Mouse (Mus musculus): Measurements from ENCODE around the gene Lmx1b. TPM values are rescaled to one million over a fixed set of nuclear protein-coding genes. Genes with fewer than 3 reads are reported as not detected.

Gene Lmx1b
- total and polyA plus RNA-seq, 3 experiments: not detected

DNA sequence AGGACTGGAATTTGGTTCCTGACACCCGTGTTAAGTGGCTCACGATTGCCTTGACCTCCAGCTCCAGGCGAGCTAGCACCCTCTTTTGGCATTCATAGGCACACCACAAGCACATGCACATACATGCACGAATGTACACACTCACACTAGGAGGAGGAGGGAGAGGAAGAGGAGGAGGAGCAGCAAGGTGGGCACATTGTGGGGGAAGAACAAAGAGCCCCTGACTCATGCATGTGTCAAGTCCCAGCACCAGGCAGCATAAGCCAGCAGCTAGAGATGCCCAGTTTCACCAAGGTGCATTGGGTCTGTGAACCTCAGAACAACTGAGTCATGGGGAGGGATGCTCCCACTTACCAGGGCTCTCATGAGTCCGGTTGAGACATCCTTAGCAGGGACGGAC, 56.5 kb downstream of the Lmx1b start:
- Histone ChIP-seq H3K4me2 (ENCODE audit: insufficient read depth, low read depth, poor library complexity, severe bottlenecking) (no peak overlapping the region), H3K36me3 (replicated peaks in 1 of 2; ENCODE audit: control insufficient read depth in 1 of 2, insufficient read depth in 1 of 2, low read length in 1 of 2) (no peaks in the 10 kb centered on the region), H3K4me1 (ENCODE audit: control insufficient read depth in 1 of 2, insufficient read depth in 2 of 2) (peaks cover 2% of the 10 kb centered on the region in 2 experiments; a peak in 3 of 4 replicates), H3K79me2 (replicated peaks; ENCODE audit: control insufficient read depth, extremely low read depth, insufficient read depth, poor library complexity, severe bottlenecking) (no peaks in the 10 kb centered on the region), H3K4me3 (replicated peaks in 1 of 3; ENCODE audit: low read depth in 2 of 3, low read length in 2 of 3, poor library complexity in 1 of 3) (no peak overlapping the region), H3K9me3 (replicated peaks; ENCODE audit: low read length) (no peaks in the 10 kb centered on the region), H3K9ac (ENCODE audit: insufficient read depth, low read depth) (no peak overlapping the region), H3K27me3 (replicated peaks) (peaks cover 83% of the 10 kb centered on the region), H3K27ac (ENCODE audit: insufficient read depth, low read depth) (no peak overlapping the region)
- in situ Hi-C loops (cut with MboI; ENCODE audit: low pct_ligation_motif_present, low pct_unique_long_range_greater_than_20kb, low sequenced_read_pairs): no loop called here
- dilution Hi-C loops (cut with MboI; ENCODE audit: extremely low pct_ligation_motif_present, extremely low pct_unique_long_range_greater_than_20kb, low sequenced_read_pairs): no loop called here
- no peak for DNase-seq (ENCODE audit: extremely low read depth)
- TF ChIP-seq JUN (IDR thresholded peaks at IDR 0.05; ENCODE audit: insufficient read depth, low read depth, low read length) (no peak), MEF2A (IDR thresholded peaks at IDR 0.05; ENCODE audit: borderline replicate concordance, low read depth, low read length) (no peak), ZMIZ1 (IDR thresholded peaks at IDR 0.05; ENCODE audit: low read depth, low read length) (no peak), BHLHE40 (IDR thresholded peaks at IDR 0.05; ENCODE audit: low read depth, low read length) (no peak), MXI1 (IDR thresholded peaks at IDR 0.05; ENCODE audit: low read depth, low read length) (no peak), CHD1 (IDR thresholded peaks at IDR 0.05; ENCODE audit: low read depth, low read length) (no peak), MAZ (IDR thresholded peaks at IDR 0.05; ENCODE audit: low read depth, low read length) (no peak), SIN3A (IDR thresholded peaks at IDR 0.05; ENCODE audit: low read length) (no peak), NELFE (IDR thresholded peaks at IDR 0.05; ENCODE audit: low read depth, low read length) (no peak)

DNA sequence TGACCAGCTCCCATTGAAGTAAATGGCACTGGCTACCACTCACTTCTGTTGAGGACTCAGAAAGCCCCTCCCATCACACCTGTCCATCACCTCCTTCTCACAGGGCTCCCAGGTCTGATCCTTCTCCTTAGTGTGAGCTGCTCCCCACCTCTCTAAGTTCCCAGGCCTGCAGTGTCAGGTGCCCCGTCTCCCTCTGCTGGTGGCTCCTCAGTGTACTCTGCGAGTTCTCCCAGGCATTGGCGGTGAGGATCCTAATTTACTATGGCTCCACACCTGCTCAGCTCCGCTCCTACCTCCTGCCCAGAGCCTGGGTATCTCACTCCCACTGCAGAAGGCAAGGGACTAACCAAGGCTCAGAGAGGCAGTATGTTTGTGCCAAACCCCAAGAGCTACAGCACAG, 57.0 kb downstream of the Lmx1b start:
- no peak overlapping the region for H3K4me3 ChIP-seq (replicated peaks in 1 of 3; ENCODE audit: low read depth in 2 of 3, low read length in 2 of 3, poor library complexity in 1 of 3)
- TF ChIP-seq CTCF (conservative IDR thresholded peaks at IDR 0.05 in 1 of 2, IDR thresholded peaks at IDR 0.05 in 1 of 2; ENCODE audit: low read depth in 2 of 2, low read length in 2 of 2) (peak in 1 of 2 experiments; percentile 53; a peak in 2 of 4 replicates), GABPA (IDR thresholded peaks at IDR 0.05; ENCODE audit: insufficient replicate concordance, low read depth, low read length) (no peak), RAD21 (IDR thresholded peaks at IDR 0.05; ENCODE audit: low read depth, low read length) (peak; percentile 22), SIN3A (IDR thresholded peaks at IDR 0.05; ENCODE audit: low read length) (no peak), SMC3 (IDR thresholded peaks at IDR 0.05; ENCODE audit: low read depth, low read length) (peak; percentile 28; the same call in 1 of the 2 replicates)
- no peaks in the 10 kb centered on the region for H3K36me3 ChIP-seq (replicated peaks in 1 of 2; ENCODE audit: control insufficient read depth in 1 of 2, insufficient read depth in 1 of 2, low read length in 1 of 2)
- dilution Hi-C loops (cut with MboI; ENCODE audit: extremely low pct_ligation_motif_present, extremely low pct_unique_long_range_greater_than_20kb, low sequenced_read_pairs): no loop called here
- no peaks in the 10 kb centered on the region for H3K9me3 ChIP-seq (replicated peaks; ENCODE audit: low read length)
- H3K4me1 ChIP-seq (ENCODE audit: control insufficient read depth in 1 of 2, insufficient read depth in 2 of 2): peaks cover 0 to 2% of the 10 kb centered on the region in 2 experiments; a peak in 1 of 4 replicates
- H3K27me3 ChIP-seq (replicated peaks): peaks cover 88% of the 10 kb centered on the region
- H3K27ac ChIP-seq (ENCODE audit: insufficient read depth, low read depth): no peak overlapping the region
- H3K9ac ChIP-seq (ENCODE audit: insufficient read depth, low read depth): no peak overlapping the region
- no peaks in the 10 kb centered on the region for H3K79me2 ChIP-seq (replicated peaks; ENCODE audit: control insufficient read depth, extremely low read depth, insufficient read depth, poor library complexity, severe bottlenecking)
- no peak overlapping the region for H3K4me2 ChIP-seq (ENCODE audit: insufficient read depth, low read depth, poor library complexity, severe bottlenecking)
- no peak for DNase-seq (ENCODE audit: extremely low read depth)
- in situ Hi-C loops (cut with MboI; ENCODE audit: low pct_ligation_motif_present, low pct_unique_long_range_greater_than_20kb, low sequenced_read_pairs): no loop called here

DNA sequence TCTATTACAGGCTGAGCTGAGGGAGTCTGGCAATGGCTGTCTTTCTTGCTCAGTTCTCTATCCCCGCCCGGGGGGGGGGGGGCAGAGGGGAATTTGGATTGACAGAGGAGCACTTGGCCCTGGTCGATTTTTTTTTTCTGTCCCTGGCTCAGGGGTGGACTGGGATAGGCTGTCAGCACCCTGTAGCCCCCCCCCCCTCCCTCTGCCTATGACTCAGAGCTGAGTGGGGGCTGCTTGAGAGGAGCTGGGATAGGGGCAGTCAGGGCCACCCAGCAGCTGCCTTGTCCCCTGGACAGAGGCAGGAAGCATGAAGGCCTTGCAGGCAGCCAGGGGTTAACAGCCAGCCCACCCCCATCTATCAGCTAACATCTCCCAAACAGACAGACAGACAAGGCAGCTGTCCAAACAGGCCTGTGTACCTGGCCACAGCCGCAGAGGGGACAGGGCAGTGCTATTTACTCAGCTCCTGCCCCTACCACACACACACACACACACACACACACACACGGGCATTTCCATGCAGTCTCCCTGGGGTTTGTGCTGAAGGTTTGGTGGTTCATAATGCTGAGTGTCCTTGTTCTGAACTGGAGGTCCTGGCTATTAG, 57.8 kb downstream of the Lmx1b start:
- no peak overlapping the region for H3K9ac ChIP-seq (ENCODE audit: insufficient read depth, low read depth)
- no peak overlapping the region for H3K4me3 ChIP-seq (replicated peaks in 1 of 3; ENCODE audit: low read depth in 2 of 3, low read length in 2 of 3, poor library complexity in 1 of 3)
- DNase-seq (ENCODE audit: extremely low read depth): no peak
- H3K9me3 ChIP-seq (replicated peaks; ENCODE audit: low read length): no peaks in the 10 kb centered on the region
- in situ Hi-C loops (cut with MboI; ENCODE audit: low pct_ligation_motif_present, low pct_unique_long_range_greater_than_20kb, low sequenced_read_pairs): no loop called here
- TF ChIP-seq RCOR1 (conservative IDR thresholded peaks at IDR 0.05; ENCODE audit: low read depth, low read length): no peak
- TF ChIP-seq CHD1 (IDR thresholded peaks at IDR 0.05; ENCODE audit: low read depth, low read length): no peak
- TF ChIP-seq BHLHE40 (IDR thresholded peaks at IDR 0.05; ENCODE audit: low read depth, low read length): no peak
- H3K4me2 ChIP-seq (ENCODE audit: insufficient read depth, low read depth, poor library complexity, severe bottlenecking): no peak overlapping the region
- dilution Hi-C loops (cut with MboI; ENCODE audit: extremely low pct_ligation_motif_present, extremely low pct_unique_long_range_greater_than_20kb, low sequenced_read_pairs): no loop called here
- no peaks in the 10 kb centered on the region for H3K79me2 ChIP-seq (replicated peaks; ENCODE audit: control insufficient read depth, extremely low read depth, insufficient read depth, poor library complexity, severe bottlenecking)
- H3K4me1 ChIP-seq (ENCODE audit: control insufficient read depth in 1 of 2, insufficient read depth in 2 of 2): peaks cover 0 to 2% of the 10 kb centered on the region in 2 experiments; a peak in 1 of 4 replicates
- no peak overlapping the region for H3K27ac ChIP-seq (ENCODE audit: insufficient read depth, low read depth)
- H3K27me3 ChIP-seq (replicated peaks): peaks cover 92% of the 10 kb centered on the region
- no peaks in the 10 kb centered on the region for H3K36me3 ChIP-seq (replicated peaks in 1 of 2; ENCODE audit: control insufficient read depth in 1 of 2, insufficient read depth in 1 of 2, low read length in 1 of 2)
